Mouse (Mus musculus) intestine, embryonic 16.5 days (tissue): ENCODE measurements around the gene Bckdha. TPM values are rescaled to one million over a fixed set of nuclear protein-coding genes. Genes with fewer than 3 reads are reported as not detected.
A peak's percentile ranks its signal among the peaks of the same experiment; 100 is the strongest.

ENCODE experiments used
- ATAC-seq: fragments of 200-750 bp; cut with Nextera tagmentation; 2 replicates; pipeline ENCODE4 v1.8.0; 2017; ENCODE audit warnings: moderate TSS enrichment, moderate library complexity
- H3K27ac ChIP-seq: fragments of 300-500 bp; sonication (generic); 2 replicates; pipeline ENCODE4 v1.5.1; 2014; ENCODE audit warnings: mild to moderate bottlenecking, low read length
- H3K27me3 ChIP-seq: fragments of 300-500 bp; sonication (generic); replicated peaks from 2 replicates; pipeline ENCODE4 v1.6.1; 2014; ENCODE audit warnings: low read length, control low read depth, mixed read lengths; ENCODE audit not compliant: control insufficient read depth, insufficient read depth
- H3K36me3 ChIP-seq: fragments of 300-500 bp; sonication (generic); 2 replicates; pipeline ENCODE4 v1.6.1; 2014; ENCODE audit warnings: low read length, control low read depth; ENCODE audit not compliant: control insufficient read depth, insufficient read depth
- H3K4me1 ChIP-seq: fragments of 300-500 bp; sonication (generic); 2 replicates; pipeline ENCODE4 v1.6.1; 2014; ENCODE audit warnings: low read length, control low read depth, mixed read lengths; ENCODE audit not compliant: control insufficient read depth, insufficient read depth
- H3K4me2 ChIP-seq: fragments of 300-500 bp; sonication (generic); 2 replicates; pipeline ENCODE4 v1.6.1; 2014; ENCODE audit warnings: low read depth, low read length, control low read depth
- H3K4me3 ChIP-seq: fragments of 300-500 bp; sonication (generic); 2 replicates; pipeline ENCODE4 v1.5.1; 2014; ENCODE audit warnings: mild to moderate bottlenecking, low read length
- H3K9ac ChIP-seq: fragments of 300-500 bp; sonication (generic); 2 replicates; pipeline ENCODE4 v1.6.1; 2014; ENCODE audit warnings: low read depth, low read length
- H3K9me3 ChIP-seq: fragments of 300-500 bp; sonication (generic); 2 replicates; pipeline ENCODE4 v1.6.1; 2016; ENCODE audit warnings: low read length, control low read depth; ENCODE audit not compliant: control insufficient read depth
- WGBS: fragments of 180-500 bp; shearing (Covaris S2); extraction: QIAGEN DNeasy Blood & Tissue Kit; methylation state at CpG from one replicate; pipeline ENCODE4 v1.1.7; 2014; 5-methylcytosine and 5-hydroxymethylcytosine counted together
- polyA plus RNA-seq: library from polyadenylated mRNA; unstranded; fragments of >200 nt; fragmentation: Nextera tagmentation; extraction: Ambion mirVana; gene quantifications from 2 replicates; pipeline ENCODE4 v1.2.1, GENCODE M21; 2015

Bckdha gene
- polyA plus RNA-seq, 1 experiment from 2014 or later, result 50.9 TPM

GRCm38 (mm10) chr7:25614086-25614485 lies 44.7 kb downstream of the Bckdha start:
- no peaks in the 10 kb centered on the region for H3K9me3 ChIP-seq
- WGBS, result 86% methylated on average over 5 of the region's 5 CpGs
- H3K4me3 ChIP-seq, result no peak overlapping the region; the same call in 1 of the 2 replicates
- no peaks in the 10 kb centered on the region for H3K36me3 ChIP-seq
- H3K4me1 ChIP-seq, result peaks cover 3% of the 10 kb centered on the region; the same call in 1 of the 2 replicates
- ATAC-seq, result no peak
- H3K27me3 ChIP-seq, result no peaks in the 10 kb centered on the region
- no peak overlapping the region for H3K27ac ChIP-seq
- no peak overlapping the region for H3K4me2 ChIP-seq
- no peak overlapping the region for H3K9ac ChIP-seq

- WGBS, result 40% methylated on average over 7 of the region's 7 CpGs
- ATAC-seq, result no peak
- Histone ChIP-seq H3K9me3 (no peaks in the 10 kb centered on the region), H3K27me3 (no peaks in the 10 kb centered on the region), H3K36me3 (no peaks in the 10 kb centered on the region), H3K4me1 (0 out of 2 replicates have a peak, but pooled peaks cover 3% of the 10 kb centered on the region), H3K4me3 (no peak overlapping the region), H3K9ac (no peak overlapping the region), H3K4me2 (no peak overlapping the region), H3K27ac (no peak overlapping the region)
These were observed 47.3 kb downstream of the Bckdha start for GRCm38 (mm10) chr7:25611501-25611900.

- Histone ChIP-seq H3K9me3 (no peaks in the 10 kb centered on the region), H3K4me1 (no peaks in the 10 kb centered on the region), H3K27me3 (no peaks in the 10 kb centered on the region), H3K36me3 (no peaks in the 10 kb centered on the region), H3K27ac (no peak overlapping the region), H3K9ac (no peak overlapping the region), H3K4me2 (no peak overlapping the region), H3K4me3 (no peak overlapping the region)
- no peak for ATAC-seq
- WGBS, result 44% methylated on average over 6 of the region's 6 CpGs
These were observed 48.7 kb downstream of the Bckdha start for GRCm38 (mm10) chr7:25610056-25610455.

- 74% methylated on average over 2 of the region's 2 CpGs for WGBS
- Histone ChIP-seq H3K9me3 (no peaks in the 10 kb centered on the region), H3K4me2 (no peak overlapping the region), H3K4me3 (no peak overlapping the region), H3K9ac (no peak overlapping the region), H3K4me1 (no peaks in the 10 kb centered on the region), H3K27ac (no peak overlapping the region), H3K27me3 (no peaks in the 10 kb centered on the region), H3K36me3 (no peaks in the 10 kb centered on the region)
- 0 out of 2 replicates have a peak, but pooled peaks have one; percentile 55 for ATAC-seq
These were observed 51.6 kb downstream of the Bckdha start for GRCm38 (mm10) chr7:25607196-25607595.

- no peak overlapping the region for H3K4me2 ChIP-seq
- ATAC-seq, result no peak
- 80% methylated on average over 4 of the region's 4 CpGs for WGBS
- no peaks in the 10 kb centered on the region for H3K4me1 ChIP-seq
- no peaks in the 10 kb centered on the region for H3K9me3 ChIP-seq
- no peaks in the 10 kb centered on the region for H3K36me3 ChIP-seq
- no peaks in the 10 kb centered on the region for H3K27me3 ChIP-seq
- no peak overlapping the region for H3K9ac ChIP-seq
- no peak overlapping the region for H3K27ac ChIP-seq
- no peak overlapping the region for H3K4me3 ChIP-seq
These were observed 52.1 kb downstream of the Bckdha start for GRCm38 (mm10) chr7:25606625-25607063.

- H3K9ac ChIP-seq, result no peak overlapping the region
- H3K36me3 ChIP-seq, result no peaks in the 10 kb centered on the region
- H3K4me2 ChIP-seq, result no peak overlapping the region
- no peaks in the 10 kb centered on the region for H3K27me3 ChIP-seq
- no peaks in the 10 kb centered on the region for H3K9me3 ChIP-seq
- H3K4me3 ChIP-seq, result no peak overlapping the region
- WGBS, result 85% methylated on average over 16 of the region's 16 CpGs
- H3K27ac ChIP-seq, result no peak overlapping the region
- no peak for ATAC-seq
- H3K4me1 ChIP-seq, result no peaks in the 10 kb centered on the region
These were observed 57.4 kb downstream of the Bckdha start for GRCm38 (mm10) chr7:25601346-25601745.

GRCm38 (mm10) chr7:25600666-25601065 lies 58.1 kb downstream of the Bckdha start:
- no peak overlapping the region for H3K4me2 ChIP-seq
- WGBS, result 83% methylated on average over 11 of the region's 11 CpGs
- H3K27me3 ChIP-seq, result no peaks in the 10 kb centered on the region
- no peak overlapping the region for H3K4me3 ChIP-seq
- no peak overlapping the region for H3K27ac ChIP-seq
- H3K9me3 ChIP-seq, result no peaks in the 10 kb centered on the region
- H3K36me3 ChIP-seq, result no peaks in the 10 kb centered on the region
- H3K9ac ChIP-seq, result no peak overlapping the region
- no peak for ATAC-seq
- no peaks in the 10 kb centered on the region for H3K4me1 ChIP-seq

- Histone ChIP-seq H3K4me3 (no peak overlapping the region), H3K36me3 (no peaks in the 10 kb centered on the region), H3K27ac (no peak overlapping the region), H3K27me3 (no peaks in the 10 kb centered on the region), H3K4me1 (no peaks in the 10 kb centered on the region), H3K9ac (no peak overlapping the region), H3K4me2 (no peak overlapping the region), H3K9me3 (no peaks in the 10 kb centered on the region)
- 12% methylated on average over 10 of the region's 10 CpGs for WGBS
- no peak for ATAC-seq
These were observed 59.1 kb downstream of the Bckdha start for GRCm38 (mm10) chr7:25599663-25600062.

- H3K4me2 ChIP-seq, result no peak overlapping the region
- ATAC-seq, result no peak
- no peak overlapping the region for H3K9ac ChIP-seq
- H3K9me3 ChIP-seq, result no peaks in the 10 kb centered on the region
- H3K36me3 ChIP-seq, result no peaks in the 10 kb centered on the region
- no peaks in the 10 kb centered on the region for H3K4me1 ChIP-seq
- no peak overlapping the region for H3K4me3 ChIP-seq
- 77% methylated on average over 3 of the region's 3 CpGs for WGBS
- H3K27ac ChIP-seq, result no peak overlapping the region
- H3K27me3 ChIP-seq, result no peaks in the 10 kb centered on the region
These were observed 64.9 kb downstream of the Bckdha start for GRCm38 (mm10) chr7:25593859-25594258.

- no peaks in the 10 kb centered on the region for H3K4me1 ChIP-seq
- no peak overlapping the region for H3K27ac ChIP-seq
- H3K4me2 ChIP-seq, result no peak overlapping the region
- no peak overlapping the region for H3K9ac ChIP-seq
- no peaks in the 10 kb centered on the region for H3K27me3 ChIP-seq
- no peak overlapping the region for H3K4me3 ChIP-seq
- no peak for ATAC-seq
- WGBS, result 93% methylated on average over 2 of the region's 2 CpGs
- H3K9me3 ChIP-seq, result no peaks in the 10 kb centered on the region
- H3K36me3 ChIP-seq, result no peaks in the 10 kb centered on the region
These were observed 67.6 kb downstream of the Bckdha start for GRCm38 (mm10) chr7:25591226-25591625.
